Mouse (Mus musculus) bone marrow macrophage, adult 2 months (primary cell): Measurements from ENCODE around the gene Atg10.

Experiments used
- CTCF ChIP-seq: IDR thresholded peaks from 2 replicates; pipeline ENCODE4 v1.5.1; 2012; ENCODE audit warnings: low read depth, mild to moderate bottlenecking, low read length, moderate library complexity
- POLR2A ChIP-seq: IDR thresholded peaks from 2 replicates; pipeline ENCODE4 v1.6.1; 2012; ENCODE audit warnings: mild to moderate bottlenecking, low read depth, low read length, borderline replicate concordance

GRCm38 (mm10) chr13:90939192-90939591 lies 284.6 kb downstream of the Atg10 start:
- TF ChIP-seq CTCF: no peak
- TF ChIP-seq POLR2A: no peak
